Mouse (Mus musculus) adipose tissue, adult 10 weeks (tissue): Measurements from ENCODE around the gene B020011L13Rik. TPM values are rescaled to one million over a fixed set of nuclear protein-coding genes. Genes with fewer than 3 reads are reported as not detected.

Experiments
- polyA plus RNA-seq: library from polyadenylated mRNA; stranded (reverse); fragments of 350-450 nt; fragmentation: Illumina TruSeq; extraction: RNeasy Lipid Tissue Mini Kit (QIAGEN cat#74804); gene quantifications from one replicate; pipeline ENCODE4 v1.2.3, GENCODE M21; 2014; ENCODE audit warnings: low read depth, low replicate concordance

The B020011L13Rik gene
- not detected for polyA plus RNA-seq

GRCm38 (mm10) chr1:117780833-117781232 is at the start of gene B020011L13Rik:
Gene B020011L13Rik (plus strand): TSS chr1:117781133.

DNA sequence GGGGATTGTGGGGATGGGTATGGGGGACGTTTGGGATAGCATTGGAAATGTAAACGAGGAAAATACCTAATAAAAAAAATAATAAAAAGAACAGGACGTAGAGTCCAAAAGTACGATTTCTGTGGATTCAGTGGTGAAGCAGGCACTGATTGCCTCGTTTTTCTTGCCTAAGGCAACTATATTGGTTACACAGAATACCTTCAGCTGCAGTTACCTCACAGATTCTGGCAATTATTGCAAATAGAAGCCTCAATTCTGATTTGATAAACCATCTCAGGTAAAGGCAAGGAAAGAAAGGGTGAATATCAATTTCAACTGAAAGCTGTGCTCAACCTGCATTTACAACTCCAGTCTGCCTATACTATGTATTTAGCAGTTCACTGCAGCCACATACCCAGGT is 48.8 kb downstream of the B020011L13Rik start, which contains the start of gene Gm28360:
Gene Gm28360, plus strand, starts transcription at position 301 of the 400 bp plus-strand sequence.

Other genes with a start within 250 kb of the B020011L13Rik start
- not detected for gene Gm28363, start 84.0 kb upstream of the B020011L13Rik start, polyA plus RNA-seq
- not detected for gene Gm28360, start 48.9 kb downstream of the B020011L13Rik start, polyA plus RNA-seq
- gene Gm28168, start 146.9 kb downstream of the B020011L13Rik start, polyA plus RNA-seq = not detected
- not detected for gene Gm7145, start 184.8 kb downstream of the B020011L13Rik start, polyA plus RNA-seq